Mouse (Mus musculus) liver, embryonic 14.5 days (tissue): ENCODE data around the gene Tex48. TPM values are rescaled to one million over a fixed set of nuclear protein-coding genes. Genes with fewer than 3 reads are reported as not detected.

Source experiments
- ATAC-seq: fragments of 200-750 bp; cut with Nextera tagmentation; 2 replicates; pipeline ENCODE4 v1.8.0; 2017; ENCODE audit warnings: moderate number of reproducible peaks, mild to moderate bottlenecking, moderate library complexity; ENCODE audit not compliant: insufficient read depth
- DNase-seq, 3 experiments: peaks; one replicate each; pipeline ENCODE4 v3.0.0-alpha.2; 2012 to 2013; ENCODE audit warnings: low read depth in 3 of 3, low spot score in 3 of 3
- H3K27ac ChIP-seq: fragments of 300-500 bp; sonication (generic); 2 replicates; pipeline ENCODE4 v1.5.1; 2014; ENCODE audit warnings: moderate library complexity, mild to moderate bottlenecking, control low read depth, inconsistent platforms
- H3K27me3 ChIP-seq: fragments of 300-500 bp; sonication (generic); 2 replicates; pipeline ENCODE4 v1.6.1; 2014; ENCODE audit warnings: mild to moderate bottlenecking, low read length, moderate library complexity; ENCODE audit not compliant: control insufficient read depth, insufficient read depth
- H3K36me3 ChIP-seq: fragments of 300-500 bp; sonication (generic); replicated peaks from 2 replicates; pipeline ENCODE4 v1.6.1; 2014; ENCODE audit warnings: low read depth; ENCODE audit not compliant: control insufficient read depth, insufficient read depth
- H3K4me1 ChIP-seq, 2 experiments: fragments of 200-500 bp in 1 of 2; fragments of 300-500 bp in 1 of 2; sonication (generic) in 1 of 2; replicated peaks; 2 replicates each; pipeline ENCODE4 v1.6.1; 2012 to 2014; ENCODE audit warnings: antibody characterized with exemption in 1 of 2, inconsistent platforms in 1 of 2, low read length in 1 of 2; ENCODE audit not compliant: control insufficient read depth in 2 of 2, insufficient read depth in 2 of 2
- H3K4me2 ChIP-seq: fragments of 300-500 bp; sonication (generic); 2 replicates; pipeline ENCODE4 v1.6.1; 2014; ENCODE audit warnings: low read depth, mild to moderate bottlenecking, control low read depth, moderate library complexity
- H3K4me3 ChIP-seq, 2 experiments: fragments of 200-500 bp in 1 of 2; fragments of 300-500 bp in 1 of 2; sonication (generic) in 1 of 2; 2 replicates each; pipeline ENCODE4 v1.5.1; 2012 to 2014; ENCODE audit warnings: low read depth in 2 of 2, low read length in 2 of 2, mild to moderate bottlenecking in 2 of 2, control low read depth in 1 of 2, inconsistent platforms in 1 of 2, moderate library complexity in 1 of 2; ENCODE audit not compliant: insufficient read depth in 1 of 2
- H3K9ac ChIP-seq: fragments of 300-500 bp; sonication (generic); replicated peaks from 2 replicates; pipeline ENCODE4 v1.6.1; 2014; ENCODE audit warnings: mild to moderate bottlenecking, control low read depth, moderate library complexity
- H3K9me3 ChIP-seq: fragments of 300-500 bp; sonication (generic); 2 replicates; pipeline ENCODE4 v1.6.1; 2016; ENCODE audit warnings: low read length, mixed read lengths; ENCODE audit not compliant: control insufficient read depth
- CTCF ChIP-seq: IDR thresholded peaks from 2 replicates; pipeline ENCODE4 v1.5.1; 2016; ENCODE audit warnings: antibody characterized with exemption, low read depth, control low read depth
- EP300 ChIP-seq: IDR thresholded peaks from 2 replicates; pipeline ENCODE4 v1.6.1; 2016; ENCODE audit warnings: antibody characterized with exemption, low read depth
- WGBS: fragments of 180-500 bp; shearing (Covaris S2); extraction: QIAGEN DNeasy Blood & Tissue Kit; methylation state at CpG from one replicate; pipeline ENCODE4 v1.1.7; 2014; ENCODE audit not compliant: insufficient replicate concordance; 5-methylcytosine and 5-hydroxymethylcytosine counted together
- polyA plus RNA-seq, 2 experiments: library from polyadenylated mRNA; depleted of rRNA in 1 of 2; stranded (reverse) in 1 of 2; unstranded in 1 of 2; fragments of >200 nt; fragmentation: Nextera tagmentation in 1 of 2; extraction: Ambion mirVana in 1 of 2; gene quantifications; 2 replicates each; pipeline versions ENCODE4 v1.2.1 to v1.2.3; 2012 to 2014

The Tex48 gene
- polyA plus RNA-seq, 2 experiments, result not detected

DNA sequence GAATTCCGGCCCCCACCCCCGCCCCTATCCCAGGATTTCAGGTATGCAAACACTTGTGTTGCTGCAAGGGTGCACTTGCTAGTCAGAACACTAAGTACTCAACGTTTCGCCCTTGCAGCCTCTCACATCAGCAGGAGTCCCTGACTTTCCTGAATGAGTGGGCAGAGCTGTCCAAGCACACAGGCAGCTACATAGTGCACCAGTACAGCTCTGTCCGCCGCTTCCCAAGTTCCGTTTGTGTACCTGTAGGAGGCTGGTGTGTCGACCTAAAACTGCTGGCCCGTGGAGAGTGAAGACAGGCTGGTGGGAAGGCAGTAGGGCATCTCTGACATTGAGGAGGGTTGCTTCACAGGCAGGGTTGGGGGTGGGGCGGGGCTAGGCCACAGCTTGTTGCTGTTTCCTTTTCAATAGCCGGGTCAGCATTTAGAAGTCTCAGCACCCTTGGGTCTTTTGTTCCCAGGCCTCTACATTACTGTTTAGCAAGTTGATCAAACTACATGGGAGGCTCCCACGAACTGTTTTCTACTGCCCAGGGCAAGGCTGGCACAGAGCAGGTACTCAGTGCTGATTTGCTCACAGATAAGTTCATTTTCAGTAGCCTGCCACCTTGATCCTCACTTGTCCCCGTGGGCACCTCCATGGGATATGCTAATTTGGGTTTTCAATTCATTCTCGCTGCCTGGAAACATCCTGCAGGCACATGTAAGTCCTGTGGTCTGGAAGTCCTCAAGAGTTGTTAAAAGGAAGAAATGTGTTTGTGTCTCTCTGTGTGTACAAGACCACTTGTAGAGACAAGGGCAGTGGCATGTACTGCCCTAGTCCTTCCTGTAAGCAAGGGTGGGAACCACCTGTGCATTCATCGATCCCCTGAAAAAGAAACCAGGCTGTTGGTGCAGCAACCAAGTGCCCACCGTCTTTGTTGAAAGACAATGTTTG is 64.8 kb downstream of the Tex48 start:
- Histone ChIP-seq H3K9ac (peak overlapping the region; percentile 80), H3K27ac (no peak overlapping the region), H3K4me1 (peaks cover 7 to 35% of the 10 kb centered on the region in 2 experiments), H3K4me2 (peak overlapping the region; percentile 90), H3K4me3 (peak overlapping the region; percentile 77 to 80; a peak in 3 of 4 replicates), H3K36me3 (peaks cover 5% of the 10 kb centered on the region), H3K9me3 (no peaks in the 10 kb centered on the region), H3K27me3 (no peaks in the 10 kb centered on the region)
- ATAC-seq (no peak), DNase-seq (no peak)
- TF ChIP-seq EP300 (no peak), CTCF (no peak)
- 33% methylated on average over 16 of the region's 16 CpGs for WGBS

Other genes starting within 250 kb of the Tex48 start
- 2.2 TPM in 2 replicates for gene Akna, start 219.1 kb downstream of the Tex48 start, polyA plus RNA-seq (2012; rRNA removed)
- 2.4 and 2.8 TPM in 2 replicates for gene Akna, start 219.1 kb downstream of the Tex48 start, polyA plus RNA-seq (2014; fragmentation: Nextera tagmentation; extraction: Ambion mirVana)
- 0.53 and 0.61 TPM in 2 replicates for gene Whrn, start 126.4 kb downstream of the Tex48 start, polyA plus RNA-seq (2012; rRNA removed)
- 0.23 and 0.29 TPM in 2 replicates for gene Whrn, start 126.4 kb downstream of the Tex48 start, polyA plus RNA-seq (2014; fragmentation: Nextera tagmentation; extraction: Ambion mirVana)
- gene Atp6v1g1, start 77.7 kb downstream of the Tex48 start, polyA plus RNA-seq (2012; rRNA removed), result 27.1 and 42.6 TPM in 2 replicates
- gene Atp6v1g1, start 77.7 kb downstream of the Tex48 start, polyA plus RNA-seq (2014; fragmentation: Nextera tagmentation; extraction: Ambion mirVana), result 117 and 119 TPM in 2 replicates
- gene Tmem268, start 63.6 kb downstream of the Tex48 start, polyA plus RNA-seq (2012; rRNA removed), result 3.5 and 5.1 TPM in 2 replicates
- 7.8 and 7.9 TPM in 2 replicates for gene Tmem268, start 63.6 kb downstream of the Tex48 start, polyA plus RNA-seq (2014; fragmentation: Nextera tagmentation; extraction: Ambion mirVana)
- not detected in 2 replicates for gene Gm11213, start 17.2 kb downstream of the Tex48 start, polyA plus RNA-seq (2012; rRNA removed)
- gene Gm11213, start 17.2 kb downstream of the Tex48 start, polyA plus RNA-seq (2014; fragmentation: Nextera tagmentation; extraction: Ambion mirVana), result not detected in 2 replicates
- gene Gm11214, start 41.0 kb upstream of the Tex48 start, polyA plus RNA-seq (2012; rRNA removed), result not detected in 2 replicates
- gene Gm11214, start 41.0 kb upstream of the Tex48 start, polyA plus RNA-seq (2014; fragmentation: Nextera tagmentation; extraction: Ambion mirVana), result not detected in 2 replicates
- gene Tnfsf15, start 122.7 kb upstream of the Tex48 start, polyA plus RNA-seq (2012; rRNA removed), result 0.02 TPM in 1 of 2 replicates, not detected in the other
- gene Tnfsf15, start 122.7 kb upstream of the Tex48 start, polyA plus RNA-seq (2014; fragmentation: Nextera tagmentation; extraction: Ambion mirVana), result 0.04 and 0.08 TPM in 2 replicates
- gene Tnfsf8, start 238.9 kb upstream of the Tex48 start, polyA plus RNA-seq (2012; rRNA removed), result 0.01 TPM in 2 replicates
- gene Tnfsf8, start 238.9 kb upstream of the Tex48 start, polyA plus RNA-seq (2014; fragmentation: Nextera tagmentation; extraction: Ambion mirVana), result not detected in 2 replicates